Mouse (Mus musculus): ENCODE measurements around the gene Mks1.

The Mks1 gene

DNA sequence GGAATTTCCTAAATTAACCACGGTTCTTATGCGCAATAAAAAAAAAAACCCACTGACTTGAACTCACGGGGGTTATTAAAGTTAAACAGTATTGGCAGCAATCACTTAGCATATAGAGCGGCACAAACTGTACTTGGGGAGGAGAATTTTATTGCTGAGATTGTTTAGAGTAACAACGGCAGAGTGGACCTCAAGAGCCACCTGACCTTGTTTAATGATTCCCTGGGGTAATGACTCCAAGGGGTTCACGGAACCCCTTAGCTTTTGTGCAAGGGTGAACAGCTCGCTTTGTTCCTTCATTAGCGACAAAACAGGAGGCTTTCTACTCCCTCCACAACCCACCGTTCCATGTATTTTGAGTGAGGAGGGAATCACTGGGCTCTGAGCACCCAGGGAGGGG is 26.8 kb downstream of the Mks1 start:
- no peak for DNase-seq

DNA sequence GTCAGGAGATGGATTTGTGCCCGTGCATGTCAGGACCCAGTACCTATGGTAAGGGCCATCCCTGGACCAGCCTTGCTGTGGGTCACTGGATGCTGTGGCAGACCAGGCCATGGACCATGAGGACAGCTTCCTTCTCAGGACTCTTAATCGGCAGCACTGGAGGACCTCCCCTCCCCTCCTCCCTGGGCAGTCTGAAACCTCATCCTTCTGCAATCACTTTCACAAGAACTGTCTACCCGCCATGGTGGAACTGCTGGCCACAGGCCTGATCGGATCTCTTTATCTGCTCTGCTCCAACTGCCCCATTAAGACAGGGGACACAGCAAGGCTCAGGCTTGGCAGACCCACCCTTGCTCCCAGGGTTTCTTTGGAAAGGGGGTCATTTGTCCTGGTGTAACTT is 28.7 kb downstream of the Mks1 start:
- DNase-seq: no peak

GRCm38 (mm10) chr11:87883493-87883892 is 30.5 kb downstream of the Mks1 start:
- DNase-seq: no peak

DNA sequence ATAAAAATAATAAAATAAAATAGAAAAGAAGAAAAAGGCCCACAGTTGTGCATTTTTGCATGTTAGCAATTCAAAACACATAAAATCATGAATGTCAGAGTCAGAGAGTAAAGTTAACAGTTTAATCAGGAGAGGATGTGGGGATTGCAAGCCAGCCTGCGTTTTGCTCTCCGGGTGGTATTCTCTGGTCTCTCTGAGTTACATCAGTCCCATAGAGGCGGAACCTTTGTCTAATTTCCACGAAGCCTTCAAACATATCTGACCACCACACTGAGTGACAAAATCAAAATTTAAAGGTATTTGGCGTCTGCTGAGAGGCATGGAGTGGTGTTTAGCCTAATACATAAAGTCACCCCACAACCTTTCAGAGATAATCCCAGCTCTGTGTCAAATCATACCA is 31.8 kb downstream of the Mks1 start:
- no peak for DNase-seq

- no peak for DNase-seq
Observed at GRCm38 (mm10) chr11:87892168-87892567, 39.2 kb downstream of the Mks1 start, which contains the start of gene Olfr462. Gene Olfr462, minus strand, starts transcription at chr11:87892268.

GRCm38 (mm10) chr11:87897287-87897686 is 44.3 kb downstream of the Mks1 start, which contains the start of gene Olfr463:
Gene Olfr463, minus strand, starts transcription at chr11:87897387.
- no peak for DNase-seq

- DNase-seq: no peak
Observed at GRCm38 (mm10) chr11:87904331-87904730, 51.3 kb downstream of the Mks1 start.

Data from thymus, postnatal 36 days (tissue).